Mouse (Mus musculus): Measurements from ENCODE around the gene Wdr89.

GRCm38 (mm10) chr12:75710596-75711376 is 41.4 kb upstream of the Wdr89 start:
- TF ChIP-seq POLR2A (IDR thresholded peaks at IDR 0.05; ENCODE audit: insufficient read length, low read depth) (no peak), POLR2AphosphoS2 (IDR thresholded peaks at IDR 0.05; ENCODE audit: insufficient read length, low read depth) (no peak), SRF (IDR thresholded peaks at IDR 0.05; ENCODE audit: control insufficient read depth, insufficient read length, low read depth) (no peak), USF1 (IDR thresholded peaks at IDR 0.05; ENCODE audit: low read depth) (no peak), MAX (IDR thresholded peaks at IDR 0.05; ENCODE audit: low read depth) (no peak), MYOG (IDR thresholded peaks at IDR 0.05; ENCODE audit: control insufficient read depth in 1 of 3, insufficient read depth in 1 of 3, insufficient read length in 2 of 3, low read depth in 2 of 3) (no peak), TCF12 (IDR thresholded peaks at IDR 0.05; ENCODE audit: insufficient read depth, poor library complexity, severe bottlenecking) (no peak)

Data from myocyte (in vitro differentiated cells).